Mouse (Mus musculus) left cerebral cortex, adult 11 months (tissue): ENCODE measurements around the gene Sfi1.
"Not testable (repeated sequence)": the region's sequence is repeated elsewhere in the genome, so short reads cannot be mapped to it uniquely, and the experiment has no call there.

Experiments used
- DNase-seq: peaks from one replicate; pipeline ENCODE4 v3.0.0; 2022; ENCODE audit warnings: low spot score

Gene Sfi1

GRCm38 (mm10) chr11:3103619-3104164 is 89.6 kb downstream of the Sfi1 start:
- no peak for DNase-seq

DNA sequence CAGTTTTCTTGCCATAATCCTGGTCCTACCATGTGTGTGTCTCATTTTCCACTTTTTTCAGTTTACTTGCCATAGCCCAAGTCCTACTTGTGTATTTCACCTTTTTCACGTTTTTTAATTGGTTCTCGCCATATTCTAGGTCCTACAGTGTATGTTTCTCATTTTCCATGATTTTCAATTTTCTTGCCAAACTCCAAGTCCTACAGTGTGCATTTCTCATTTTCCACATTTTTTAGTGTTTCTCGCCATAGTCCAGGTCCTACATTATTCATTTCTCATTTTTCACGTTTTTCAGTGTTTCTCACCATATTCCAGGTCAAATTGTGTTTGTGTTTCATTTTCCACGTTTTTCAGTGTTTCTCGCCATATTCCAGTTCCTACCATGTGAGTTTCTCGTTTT is 90.6 kb downstream of the Sfi1 start:
- not testable (repeated sequence) for DNase-seq

DNA sequence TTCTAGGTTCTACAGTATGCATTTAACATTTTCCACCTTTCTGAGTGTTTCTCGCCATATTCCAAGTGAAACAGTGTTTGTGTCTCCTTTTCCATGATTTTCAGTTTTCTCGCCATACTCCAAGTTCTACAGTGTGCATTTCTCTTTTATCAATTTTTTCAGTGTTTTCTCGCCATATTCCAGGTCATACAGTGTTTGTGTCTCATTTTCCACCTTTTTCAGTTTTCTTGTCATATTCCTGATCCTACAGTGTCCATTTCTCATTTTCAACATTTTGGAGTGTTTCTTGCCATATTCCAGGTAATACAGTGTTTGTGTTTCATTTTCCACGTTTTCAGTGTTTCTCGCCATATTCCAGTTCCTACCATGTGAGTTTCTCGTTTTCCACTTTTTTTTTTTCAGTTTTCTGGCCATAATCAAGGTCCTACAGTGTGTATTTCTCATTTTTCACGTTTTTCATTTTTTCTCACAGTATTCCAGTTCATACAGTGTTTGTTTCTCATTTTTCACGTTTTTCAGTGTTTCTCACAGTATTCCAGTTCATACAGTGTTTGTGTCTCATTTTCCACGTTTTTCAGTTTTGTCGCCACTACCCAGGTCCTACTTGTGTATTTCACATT is 91.3 kb downstream of the Sfi1 start:
- no peak for DNase-seq

- DNase-seq, result no peak
These were observed 92.0 kb downstream of the Sfi1 start for GRCm38 (mm10) chr11:3101072-3101874.

DNA sequence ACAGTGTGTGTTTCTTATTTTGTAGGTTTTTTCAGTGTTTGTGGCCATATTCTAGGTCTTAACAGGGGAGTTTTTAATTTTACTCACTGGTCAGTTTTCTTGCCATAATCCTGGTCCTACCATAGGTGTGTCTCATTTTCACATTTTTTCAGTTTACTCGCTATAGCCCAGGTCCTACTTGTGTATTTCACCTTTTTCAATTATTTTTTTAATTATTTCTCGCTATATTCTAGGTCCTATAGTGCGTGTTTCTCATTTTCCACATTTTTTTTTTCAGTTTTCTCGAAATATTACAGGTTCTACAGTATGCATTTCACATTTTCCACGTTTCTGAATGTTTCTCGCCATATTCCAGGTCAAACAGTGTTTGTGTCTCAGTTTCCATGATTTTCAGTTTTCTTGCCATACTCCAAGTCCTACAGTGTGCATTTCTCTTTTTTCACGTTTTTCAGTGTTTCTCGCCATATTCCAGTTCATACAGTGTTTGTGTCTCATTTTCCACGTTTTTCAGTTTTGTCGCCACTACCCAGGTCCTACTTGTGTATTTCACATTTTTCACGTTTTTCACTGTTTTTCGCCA is 93.1 kb downstream of the Sfi1 start:
- DNase-seq, result not testable (repeated sequence)
